ENCODE assay signal across 25 mouse cellular contexts in genomic region chr16:53867342-53867741, GRCm38 (mm10).
"Had no signal": no experiment of that assay in that cellular context is flagged by ENCODE, and none has a peak within 500 bp of the region (broad histone marks: within the 10 kb centered on the region; RNA-seq: fewer than 3 reads in every experiment).

No protein-coding gene starts in this region.

- H3K9ac ChIP-seq: heart, embryonic 12.5 days; hindbrain, embryonic 13.5 days; hindbrain, embryonic 15.5 days; kidney, embryonic 15.5 days; limb, embryonic 12.5 days; liver, embryonic 13.5 days; liver, embryonic 15.5 days had no signal

- H3K4me2 ChIP-seq: heart, embryonic 12.5 days; hindbrain, embryonic 13.5 days; hindbrain, embryonic 15.5 days; kidney, embryonic 15.5 days; limb, embryonic 12.5 days; liver, embryonic 11.5 days; liver, embryonic 13.5 days; liver, embryonic 15.5 days had no signal

- H3K27me3 ChIP-seq: heart, embryonic 12.5 days; hindbrain, embryonic 13.5 days; hindbrain, embryonic 15.5 days; kidney, embryonic 15.5 days; limb, embryonic 12.5 days; liver, embryonic 13.5 days; liver, embryonic 15.5 days had no signal

- H3K27ac ChIP-seq: heart, embryonic 10.5 days; hindbrain, embryonic 13.5 days; hindbrain, embryonic 15.5 days; hindbrain, postnatal 0 days; kidney, embryonic 15.5 days; kidney, postnatal 0 days; layer of hippocampus, adult 2 months; left cerebral cortex, adult 2 months; limb, embryonic 10.5 days; limb, embryonic 12.5 days; liver, embryonic 13.5 days; liver, embryonic 15.5 days had no signal

- H3K4me1 ChIP-seq: heart, embryonic 10.5 days; heart, embryonic 12.5 days; hindbrain, embryonic 13.5 days; hindbrain, embryonic 15.5 days; kidney, embryonic 15.5 days; limb, embryonic 10.5 days; limb, embryonic 12.5 days; liver, embryonic 13.5 days; liver, embryonic 15.5 days had no signal

- DNase-seq: gastrocnemius, postnatal 14 days; heart, adult 18-20 months; heart, postnatal 10 days; heart, postnatal 4 days; kidney, adult 11 months; kidney, adult 2 months; kidney, adult 9 months; kidney, postnatal 14 days; kidney, postnatal 4 days; liver; liver, embryonic 13.5 days had no signal

- H3K4me3 ChIP-seq: heart, embryonic 10.5 days; heart, embryonic 12.5 days; hindbrain, embryonic 13.5 days; hindbrain, embryonic 15.5 days; kidney, embryonic 15.5 days; layer of hippocampus, adult 2 months; left cerebral cortex, adult 2 months; limb, embryonic 10.5 days; limb, embryonic 12.5 days; liver, embryonic 13.5 days; liver, embryonic 15.5 days had no signal

- H3K9me3 ChIP-seq: heart, embryonic 10.5 days; heart, embryonic 12.5 days; hindbrain, embryonic 13.5 days; hindbrain, embryonic 15.5 days; kidney, embryonic 15.5 days; limb, embryonic 10.5 days; limb, embryonic 12.5 days; liver, embryonic 13.5 days; liver, embryonic 15.5 days had no signal

- H3K36me3 ChIP-seq: heart, embryonic 10.5 days; heart, embryonic 12.5 days; hindbrain, embryonic 13.5 days; hindbrain, embryonic 15.5 days; kidney, embryonic 15.5 days; limb, embryonic 10.5 days; limb, embryonic 12.5 days; liver, embryonic 13.5 days; liver, embryonic 15.5 days had no signal

- ATAC-seq: hindbrain, postnatal 0 days; intestine, embryonic 16.5 days had no signal
